Mouse (Mus musculus): ENCODE results near the gene Golga3.

- TF ChIP-seq CTCF (IDR thresholded peaks at IDR 0.05; ENCODE audit: extremely low read depth, insufficient read depth, insufficient read length, insufficient replicate concordance) = no peak
- no peak for TF ChIP-seq POLR2A (IDR thresholded peaks at IDR 0.05; ENCODE audit: low read depth, low read length)
Measured at GRCm38 (mm10) chr5:110270242-110270641, 93.7 kb downstream of the Golga3 start.
